Mouse (Mus musculus) MEL (cell line): ENCODE data around the gene Slc13a2. TPM values are rescaled to one million over a fixed set of nuclear protein-coding genes. Genes with fewer than 3 reads are reported as not detected.

Source experiments
- DNase-seq: peaks from one replicate; pipeline ENCODE4 v3.0.0; 2011; ENCODE audit warnings: low read depth, low spot score
- H3K27ac ChIP-seq: 2 replicates; pipeline ENCODE4 v1.5.1; 2012; ENCODE audit warnings: low read depth, mild to moderate bottlenecking, control low read depth, low read length, moderate library complexity; ENCODE audit not compliant: control insufficient read depth
- H3K27me3 ChIP-seq, 2 experiments: fragments of 150-350 bp in 1 of 2; sonication (generic) in 1 of 2; 2 replicates each; pipeline ENCODE4 v1.6.1; 2012; ENCODE audit warnings: low read length in 2 of 2, mild to moderate bottlenecking in 2 of 2, improper control_type of control experiment in 1 of 2, moderate library complexity in 1 of 2; ENCODE audit not compliant: insufficient read depth in 2 of 2, control insufficient read depth in 1 of 2
- H3K36me3 ChIP-seq, 2 experiments: 2 replicates each; pipeline ENCODE4 v1.6.1; 2012 to 2014; ENCODE audit warnings: low read length in 2 of 2, improper control_type of control experiment in 1 of 2, inconsistent platforms in 1 of 2, mild to moderate bottlenecking in 1 of 2; ENCODE audit not compliant: insufficient read depth in 2 of 2, control insufficient read depth in 1 of 2
- H3K4me1 ChIP-seq, 2 experiments: fragments of 150-350 bp in 1 of 2; sonication (generic) in 1 of 2; 2 replicates each; pipeline ENCODE4 v1.6.1; 2012; ENCODE audit warnings: low read length in 2 of 2, improper control_type of control experiment in 1 of 2, mild to moderate bottlenecking in 1 of 2; ENCODE audit not compliant: insufficient read depth in 2 of 2, control insufficient read depth in 1 of 2
- H3K4me3 ChIP-seq, 2 experiments: fragments of 150-350 bp in 1 of 2; sonication (generic) in 1 of 2; 2 replicates each; pipeline ENCODE4 v1.5.1; 2012; ENCODE audit warnings: low read depth in 2 of 2, low read length in 2 of 2, mild to moderate bottlenecking in 2 of 2, moderate library complexity in 2 of 2, control low read depth in 1 of 2, improper control_type of control experiment in 1 of 2; ENCODE audit not compliant: control insufficient read depth in 1 of 2, insufficient read depth in 1 of 2
- H3K79me2 ChIP-seq: 2 replicates; pipeline ENCODE4 v1.6.1; 2012; ENCODE audit warnings: mild to moderate bottlenecking, low read length, moderate library complexity; ENCODE audit not compliant: control insufficient read depth, poor library complexity, insufficient read depth
- H3K9ac ChIP-seq: 2 replicates; pipeline ENCODE4 v1.6.1; 2012; ENCODE audit warnings: low read depth, mild to moderate bottlenecking, control low read depth, low read length, moderate library complexity; ENCODE audit not compliant: control insufficient read depth, poor library complexity, severe bottlenecking
- H3K9me3 ChIP-seq: fragments of 150-350 bp; sonication (generic); replicated peaks from 2 replicates; pipeline ENCODE4 v1.6.1; 2012; ENCODE audit warnings: mild to moderate bottlenecking, low read length, improper control_type of control experiment, moderate library complexity; ENCODE audit not compliant: insufficient read depth
- BHLHE40 ChIP-seq: IDR thresholded peaks from 2 replicates; pipeline ENCODE4 v1.6.1; 2012; ENCODE audit warnings: low read depth, mild to moderate bottlenecking, inconsistent platforms, low read length, improper control_type of control experiment, borderline replicate concordance
- CHD1 ChIP-seq: IDR thresholded peaks from 2 replicates; pipeline ENCODE4 v1.6.1; 2012; ENCODE audit warnings: low read depth, mild to moderate bottlenecking, inconsistent platforms, low read length, improper control_type of control experiment
- CHD2 ChIP-seq: IDR thresholded peaks from 2 replicates; pipeline ENCODE4 v1.6.1; 2011; ENCODE audit warnings: low read length, improper control_type of control experiment
- ELF1 ChIP-seq: IDR thresholded peaks from 2 replicates; pipeline ENCODE4 v1.6.1; 2014; ENCODE audit warnings: low read depth, mild to moderate bottlenecking, inconsistent platforms, low read length, improper control_type of control experiment, moderate library complexity
- EP300 ChIP-seq, 2 experiments: IDR thresholded peaks; 2 replicates each; pipeline ENCODE4 v1.6.1; 2011; ENCODE audit warnings: improper control_type of control experiment in 2 of 2, low read length in 2 of 2, low read depth in 1 of 2, mild to moderate bottlenecking in 1 of 2
- MAX ChIP-seq: IDR thresholded peaks from 2 replicates; pipeline ENCODE4 v1.6.1; 2011; ENCODE audit warnings: low read length, improper control_type of control experiment
- MEF2A ChIP-seq: IDR thresholded peaks from 2 replicates; pipeline ENCODE4 v1.6.1; 2014; ENCODE audit warnings: low read depth, mild to moderate bottlenecking, inconsistent platforms, low read length, improper control_type of control experiment; ENCODE audit not compliant: poor library complexity, insufficient replicate concordance, severe bottlenecking; ENCODE audit errors: extremely low read depth
- MXI1 ChIP-seq: IDR thresholded peaks from 2 replicates; pipeline ENCODE4 v1.6.1; 2011; ENCODE audit warnings: mild to moderate bottlenecking, low read depth, low read length, improper control_type of control experiment
- NELFE ChIP-seq: IDR thresholded peaks from 2 replicates; pipeline ENCODE4 v1.6.1; 2011; ENCODE audit warnings: low read depth, low read length, improper control_type of control experiment
- UBTF ChIP-seq: IDR thresholded peaks from 2 replicates; pipeline ENCODE4 v1.6.1; 2012; ENCODE audit warnings: low read depth, mild to moderate bottlenecking, inconsistent platforms, low read length, improper control_type of control experiment, moderate library complexity, borderline replicate concordance; ENCODE audit not compliant: insufficient read depth
- USF2 ChIP-seq, 2 experiments: IDR thresholded peaks; 2 replicates each; pipeline ENCODE4 v1.6.1; 2011 to 2012; ENCODE audit warnings: improper control_type of control experiment in 2 of 2, low read length in 2 of 2, borderline replicate concordance in 1 of 2, inconsistent platforms in 1 of 2, low read depth in 1 of 2, mild to moderate bottlenecking in 1 of 2; ENCODE audit not compliant: insufficient read depth in 1 of 2
- polyA plus RNA-seq, 2 experiments: library from polyadenylated mRNA; stranded (reverse) in 1 of 2; unstranded in 1 of 2; fragments of >175 nt in 1 of 2; fragments of >200 nt in 1 of 2; gene quantifications; 2 replicates each; pipeline versions ENCODE4 v1.2.1 to v1.2.4; 2012; ENCODE audit warnings: low replicate concordance in 2 of 2, low read depth in 1 of 2; ENCODE audit not compliant: insufficient read length in 2 of 2, insufficient read depth in 1 of 2, missing spikeins in 1 of 2
- total RNA-seq: library from RNA; depleted of rRNA; stranded (reverse); fragments of 300-350 nt; gene quantifications from 2 replicates; pipeline ENCODE4 v1.2.3, GENCODE M21; 2012

Gene Slc13a2
- total and polyA plus RNA-seq, 3 experiments, result not detected

DNA sequence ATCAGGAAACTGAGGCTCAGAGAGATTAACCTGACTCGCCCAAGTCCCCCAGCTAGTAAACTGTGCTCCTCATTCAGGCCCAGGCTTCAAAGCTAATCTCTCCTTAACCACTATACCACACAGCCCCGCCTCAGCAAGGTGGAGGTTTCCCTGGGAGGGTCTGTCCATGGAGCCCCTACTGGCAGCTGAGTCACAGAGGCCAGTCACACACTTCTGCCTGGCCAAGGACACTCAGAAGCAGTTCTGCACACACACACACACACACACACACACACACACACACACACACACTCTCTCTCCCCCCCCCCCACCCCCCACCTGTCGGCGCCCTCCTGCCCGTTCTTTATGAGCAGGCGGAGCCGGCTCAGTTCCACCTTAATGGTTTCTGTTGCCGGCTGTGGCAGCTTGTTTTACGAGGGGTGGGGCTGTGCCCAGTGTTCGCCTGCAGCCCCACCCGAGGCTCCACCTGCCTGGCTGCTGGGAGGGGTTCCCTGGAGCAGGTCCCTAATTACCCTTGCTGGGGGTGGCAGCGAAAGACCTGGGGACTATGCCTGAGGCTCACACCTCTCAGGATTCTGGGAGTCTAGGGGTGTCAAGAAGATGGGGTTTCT is 44.4 kb downstream of the Slc13a2 start:
- H3K9ac ChIP-seq, result no peak overlapping the region
- H3K36me3 ChIP-seq, result no peaks in the 10 kb centered on the region
- H3K79me2 ChIP-seq, result no peaks in the 10 kb centered on the region
- no peak overlapping the region for H3K4me3 ChIP-seq
- DNase-seq, result no peak
- TF ChIP-seq EP300 (IDR thresholded peaks at IDR 0.05; ENCODE audit: low read depth in 1 of 2, low read length in 2 of 2) (no peak), MXI1 (no peak), MAX (no peak), ELF1 (no peak)
- no peaks in the 10 kb centered on the region for H3K4me1 ChIP-seq
- no peak overlapping the region for H3K27ac ChIP-seq
- H3K27me3 ChIP-seq, result peaks cover 36 to 38% of the 10 kb centered on the region in 2 experiments
- H3K9me3 ChIP-seq, result no peaks in the 10 kb centered on the region

DNA sequence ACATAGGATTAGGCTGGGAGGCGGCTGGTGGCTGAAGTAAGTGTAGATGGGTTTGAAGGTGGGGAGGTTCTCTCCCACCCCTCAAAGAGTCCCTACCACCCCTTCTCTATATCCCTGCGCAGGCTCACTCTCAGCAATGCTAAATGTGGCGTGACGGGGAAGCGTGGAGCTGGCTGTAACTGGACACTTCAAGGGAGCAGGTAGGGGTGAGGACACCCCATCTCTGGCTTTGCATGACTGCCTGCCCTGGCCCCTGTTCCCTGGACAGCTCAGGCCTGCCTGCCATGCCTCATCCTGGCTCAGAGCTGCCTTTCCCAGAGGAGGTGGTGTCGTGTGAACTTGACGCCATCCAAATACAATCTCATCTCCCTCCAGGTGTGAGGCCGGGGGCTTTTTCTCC is 47.9 kb downstream of the Slc13a2 start:
- H3K9me3 ChIP-seq, result no peaks in the 10 kb centered on the region
- no peaks in the 10 kb centered on the region for H3K79me2 ChIP-seq
- no peak overlapping the region for H3K27ac ChIP-seq
- H3K27me3 ChIP-seq, result peaks cover 37 to 38% of the 10 kb centered on the region in 2 experiments
- no peaks in the 10 kb centered on the region for H3K36me3 ChIP-seq
- no peak for DNase-seq
- no peak overlapping the region for H3K9ac ChIP-seq
- H3K4me3 ChIP-seq, result no peak overlapping the region
- no peak for TF ChIP-seq UBTF
- no peak for TF ChIP-seq CHD1
- TF ChIP-seq BHLHE40, result no peak
- TF ChIP-seq NELFE, result no peak
- no peak for TF ChIP-seq CHD2
- no peak for TF ChIP-seq USF2 (IDR thresholded peaks at IDR 0.05; ENCODE audit: borderline replicate concordance in 1 of 2, insufficient read depth in 1 of 2, low read depth in 1 of 2, low read length in 2 of 2)
- no peak for TF ChIP-seq MEF2A
- TF ChIP-seq, all 39 proteins: peak for 0
- no peaks in the 10 kb centered on the region for H3K4me1 ChIP-seq

DNA sequence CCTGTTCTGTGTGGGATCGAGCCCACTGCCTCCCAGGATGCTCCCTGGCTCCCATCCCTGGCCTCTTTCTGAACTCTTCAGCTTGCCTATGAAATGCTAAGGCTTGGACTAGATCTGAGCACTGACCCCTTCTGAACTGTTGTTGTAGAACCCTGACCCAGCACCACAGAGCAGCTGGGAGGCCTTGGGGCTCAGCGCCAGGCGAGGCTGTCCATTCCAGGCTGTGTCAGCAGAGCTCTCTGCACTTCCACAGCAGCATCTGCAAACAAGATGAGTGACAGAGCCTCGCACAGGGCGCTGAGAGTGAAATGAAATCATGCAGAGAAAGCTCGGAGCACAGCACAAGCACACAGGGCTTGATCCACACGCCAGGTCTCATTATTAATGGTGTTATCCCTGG is 49.4 kb downstream of the Slc13a2 start:
- H3K27me3 ChIP-seq, result peaks cover 32 to 38% of the 10 kb centered on the region in 2 experiments
- H3K27ac ChIP-seq, result no peak overlapping the region
- no peak overlapping the region for H3K4me3 ChIP-seq
- TF ChIP-seq MAX, result no peak
- no peak for TF ChIP-seq BHLHE40
- no peaks in the 10 kb centered on the region for H3K79me2 ChIP-seq
- DNase-seq, result no peak
- H3K4me1 ChIP-seq, result no peaks in the 10 kb centered on the region
- H3K9me3 ChIP-seq, result no peaks in the 10 kb centered on the region
- H3K36me3 ChIP-seq, result no peaks in the 10 kb centered on the region
- H3K9ac ChIP-seq, result no peak overlapping the region
